Mouse (Mus musculus) liver, embryonic 16.5 days (tissue): ENCODE results near the gene Snrpd3. TPM values are rescaled to one million over a fixed set of nuclear protein-coding genes. Genes with fewer than 3 reads are reported as not detected.

Experiments used
- ATAC-seq: fragments of 200-750 bp; cut with Nextera tagmentation; 2 replicates; pipeline ENCODE4 v1.8.0; 2017; ENCODE audit warnings: low read depth, mild to moderate bottlenecking, moderate number of reproducible peaks, moderate library complexity
- H3K27ac ChIP-seq: fragments of 300-500 bp; sonication (generic); 2 replicates; pipeline ENCODE4 v1.5.1; 2014; ENCODE audit warnings: mild to moderate bottlenecking, low read length
- H3K27me3 ChIP-seq: fragments of 300-500 bp; sonication (generic); 2 replicates; pipeline ENCODE4 v1.6.1; 2014; ENCODE audit warnings: low read depth, low read length, mixed read lengths; ENCODE audit not compliant: control insufficient read depth, insufficient read depth
- H3K36me3 ChIP-seq: fragments of 300-500 bp; sonication (generic); 2 replicates; pipeline ENCODE4 v1.6.1; 2014; ENCODE audit warnings: mild to moderate bottlenecking; ENCODE audit not compliant: control insufficient read depth, insufficient read depth
- H3K4me1 ChIP-seq: fragments of 300-500 bp; sonication (generic); 2 replicates; pipeline ENCODE4 v1.6.1; 2014; ENCODE audit warnings: low read depth, low read length, mixed read lengths; ENCODE audit not compliant: control insufficient read depth
- H3K4me2 ChIP-seq: fragments of 300-500 bp; sonication (generic); 2 replicates; pipeline ENCODE4 v1.6.1; 2014; ENCODE audit warnings: low read depth, low read length, mixed read lengths
- H3K4me3 ChIP-seq: fragments of 300-500 bp; sonication (generic); 2 replicates; pipeline ENCODE4 v1.5.1; 2014; ENCODE audit warnings: low read depth, mild to moderate bottlenecking, low read length
- H3K9ac ChIP-seq: fragments of 300-500 bp; sonication (generic); 2 replicates; pipeline ENCODE4 v1.6.1; 2014; ENCODE audit warnings: low read depth, low read length
- H3K9me3 ChIP-seq: fragments of 300-500 bp; sonication (generic); replicated peaks from 2 replicates; pipeline ENCODE4 v1.6.1; 2016; ENCODE audit warnings: low read length; ENCODE audit not compliant: control insufficient read depth
- WGBS: fragments of 180-500 bp; shearing (Covaris S2); extraction: QIAGEN DNeasy Blood & Tissue Kit; methylation state at CpG from one replicate; pipeline ENCODE4 v1.1.7; 2014; ENCODE audit not compliant: insufficient replicate concordance; 5-methylcytosine and 5-hydroxymethylcytosine counted together
- polyA plus RNA-seq: library from polyadenylated mRNA; unstranded; fragments of >200 nt; fragmentation: Nextera tagmentation; extraction: Ambion mirVana; gene quantifications from 2 replicates; pipeline ENCODE4 v1.2.1, GENCODE M21; 2015

The Snrpd3 gene
- polyA plus RNA-seq, 1 experiment from 2014 or later, result 61.7 TPM

DNA sequence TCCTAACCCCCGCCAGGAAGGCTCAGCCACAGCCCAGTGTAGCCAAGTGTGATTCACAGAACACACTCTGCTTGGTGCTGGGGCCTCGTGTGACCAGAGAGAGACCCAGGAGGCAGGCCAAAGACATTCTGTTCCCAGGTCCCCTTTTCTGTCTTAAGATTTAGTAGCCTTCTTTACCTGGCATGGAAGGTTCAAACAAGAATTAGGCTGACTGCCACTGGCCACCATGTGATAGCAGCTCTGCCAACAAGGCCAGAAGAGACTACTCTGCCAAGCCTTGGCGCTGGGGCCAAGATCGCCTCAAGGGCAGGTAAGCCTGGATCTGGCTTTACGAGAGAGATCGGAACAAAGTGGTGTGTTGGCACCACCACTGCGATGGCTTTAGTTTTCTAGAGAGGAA is 6.9 kb upstream of the Snrpd3 start:
- Histone ChIP-seq H3K9me3 (no peaks in the 10 kb centered on the region), H3K9ac (no peak overlapping the region), H3K4me3 (no peak overlapping the region), H3K27me3 (no peaks in the 10 kb centered on the region), H3K27ac (no peak overlapping the region), H3K4me1 (peaks cover 21% of the 10 kb centered on the region), H3K4me2 (no peak overlapping the region), H3K36me3 (peaks cover 61% of the 10 kb centered on the region)
- WGBS, result 93% methylated on average over 7 of the region's 7 CpGs
- no peak for ATAC-seq

DNA sequence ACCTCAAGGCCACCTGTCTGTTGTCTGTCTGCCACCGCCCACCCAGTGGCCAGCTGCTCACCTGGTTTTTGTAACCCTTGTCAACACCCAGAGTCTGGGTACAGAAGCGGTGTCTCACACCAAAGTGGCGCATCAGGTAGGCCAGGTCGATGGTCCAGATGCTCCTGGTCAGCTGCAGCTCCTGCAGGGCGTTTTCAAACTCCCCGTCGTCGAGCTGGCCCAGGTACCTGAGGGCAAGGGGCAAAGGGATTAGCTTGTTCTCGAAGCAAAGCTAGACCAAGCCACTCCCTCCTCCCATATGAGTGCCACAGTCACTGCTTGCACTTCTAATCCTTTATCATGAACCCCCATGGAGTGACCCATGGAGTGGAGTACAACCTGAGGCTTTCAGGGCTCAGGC is 6.3 kb upstream of the Snrpd3 start:
- no peak overlapping the region for H3K9ac ChIP-seq
- H3K27ac ChIP-seq, result no peak overlapping the region
- H3K27me3 ChIP-seq, result no peaks in the 10 kb centered on the region
- WGBS, result 88% methylated on average over 9 of the region's 9 CpGs
- no peak overlapping the region for H3K4me3 ChIP-seq
- no peak overlapping the region for H3K4me2 ChIP-seq
- no peak for ATAC-seq
- no peaks in the 10 kb centered on the region for H3K9me3 ChIP-seq
- peaks cover 61% of the 10 kb centered on the region for H3K36me3 ChIP-seq
- H3K4me1 ChIP-seq, result peaks cover 23% of the 10 kb centered on the region

DNA sequence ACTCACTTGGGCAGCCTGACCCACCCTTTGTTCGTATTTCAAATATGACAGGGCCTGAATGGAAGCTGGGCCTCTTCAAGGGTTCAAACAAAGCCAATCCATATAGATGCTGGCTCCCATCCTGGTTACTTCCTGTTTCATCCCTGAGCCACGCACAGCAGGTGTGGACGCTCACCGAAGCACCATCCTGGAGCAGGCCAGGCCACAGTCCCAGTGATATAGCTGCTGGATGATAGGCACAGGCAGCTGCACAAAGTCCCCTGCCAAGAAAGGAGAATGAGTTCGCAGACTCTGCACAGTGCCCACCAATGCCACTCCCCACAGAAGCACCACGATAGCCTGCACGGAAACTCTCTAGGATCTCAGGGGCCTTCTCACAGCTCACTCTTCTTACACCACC is 5.5 kb upstream of the Snrpd3 start:
- no peak for ATAC-seq
- WGBS, result 94% methylated on average over 7 of the region's 7 CpGs
- Histone ChIP-seq H3K36me3 (peaks cover 56% of the 10 kb centered on the region), H3K27ac (no peak overlapping the region), H3K9me3 (no peaks in the 10 kb centered on the region), H3K4me2 (no peak overlapping the region), H3K4me3 (no peak overlapping the region), H3K9ac (no peak overlapping the region), H3K4me1 (peaks cover 23% of the 10 kb centered on the region), H3K27me3 (no peaks in the 10 kb centered on the region)

DNA sequence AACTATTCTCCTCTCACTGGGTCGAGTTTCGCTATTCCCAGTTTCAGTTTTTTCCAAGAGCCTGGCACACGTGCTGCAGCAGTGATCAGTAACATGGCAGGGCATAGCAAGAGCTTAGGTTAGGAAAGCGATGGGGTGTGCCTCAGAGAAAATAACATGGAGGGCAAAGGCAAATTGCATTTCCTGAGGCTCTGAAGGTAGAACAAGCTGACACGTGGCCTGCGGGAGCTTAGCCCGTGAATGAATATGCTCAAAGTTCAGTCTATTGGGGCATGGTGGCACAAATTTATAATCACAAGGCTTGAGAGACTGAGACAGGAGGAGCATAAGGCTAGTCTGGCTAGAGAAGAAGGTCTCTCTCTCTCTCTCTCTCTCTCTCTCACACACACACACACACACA is 4.6 kb upstream of the Snrpd3 start:
- 85% methylated on average over 7 of the region's 7 CpGs for WGBS
- Histone ChIP-seq H3K4me3 (no peak overlapping the region), H3K4me1 (peaks cover 23% of the 10 kb centered on the region), H3K36me3 (peaks cover 47% of the 10 kb centered on the region), H3K27ac (no peak overlapping the region), H3K9me3 (no peaks in the 10 kb centered on the region), H3K9ac (no peak overlapping the region), H3K4me2 (no peak overlapping the region), H3K27me3 (no peaks in the 10 kb centered on the region)
- no peak for ATAC-seq

DNA sequence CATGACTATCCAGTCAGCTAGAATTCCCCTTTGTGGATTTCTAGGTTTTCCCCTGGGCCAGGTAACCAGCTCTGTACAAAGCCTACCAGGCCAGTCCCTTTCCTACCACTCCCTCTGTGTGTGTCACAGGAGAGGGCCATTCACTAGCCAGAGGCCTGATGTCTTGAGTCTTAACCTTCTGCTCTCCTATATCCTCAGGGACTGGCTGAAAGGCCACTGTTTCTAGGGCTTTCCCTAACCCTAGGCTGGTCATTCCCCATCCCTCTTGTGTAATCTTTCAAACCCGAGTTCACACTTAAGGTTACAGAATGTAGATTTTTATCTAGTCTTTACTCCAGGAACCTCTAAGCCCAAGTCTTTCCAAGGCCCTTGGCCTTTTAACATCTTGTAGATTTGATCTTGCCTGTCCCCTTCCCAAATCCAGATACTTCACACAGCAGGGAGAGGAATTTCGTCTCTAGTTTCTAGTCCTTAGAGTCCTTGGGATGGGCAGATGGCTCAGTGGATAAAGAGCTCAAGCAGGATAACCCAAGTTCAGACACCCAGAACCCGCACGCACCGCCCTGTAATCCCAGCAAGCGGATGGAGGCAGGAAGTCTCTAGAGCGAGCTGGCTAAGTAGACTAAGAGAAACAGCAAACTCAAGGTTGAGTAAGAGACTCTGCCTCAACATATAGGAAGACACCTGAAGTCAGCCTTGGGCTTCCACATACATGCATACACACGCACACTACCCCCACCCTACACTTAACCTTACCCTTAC is 3.9 kb upstream of the Snrpd3 start:
- H3K36me3 ChIP-seq, result peaks cover 40% of the 10 kb centered on the region
- H3K27ac ChIP-seq, result peak overlapping the region; percentile 98
- H3K4me3 ChIP-seq, result peak overlapping the region; percentile 94
- H3K27me3 ChIP-seq, result no peaks in the 10 kb centered on the region
- peak overlapping the region; percentile 82 for H3K4me2 ChIP-seq
- no peak for ATAC-seq
- H3K9me3 ChIP-seq, result no peaks in the 10 kb centered on the region
- H3K9ac ChIP-seq, result peak overlapping the region; percentile 98
- WGBS, result 66% methylated on average over 8 of the region's 8 CpGs
- H3K4me1 ChIP-seq, result peaks cover 26% of the 10 kb centered on the region

- H3K4me1 ChIP-seq, result peaks cover 34% of the 10 kb centered on the region
Measured at GRCm38 (mm10) chr10:75514361-75514760, 3.0 kb upstream of the Snrpd3 start.

DNA sequence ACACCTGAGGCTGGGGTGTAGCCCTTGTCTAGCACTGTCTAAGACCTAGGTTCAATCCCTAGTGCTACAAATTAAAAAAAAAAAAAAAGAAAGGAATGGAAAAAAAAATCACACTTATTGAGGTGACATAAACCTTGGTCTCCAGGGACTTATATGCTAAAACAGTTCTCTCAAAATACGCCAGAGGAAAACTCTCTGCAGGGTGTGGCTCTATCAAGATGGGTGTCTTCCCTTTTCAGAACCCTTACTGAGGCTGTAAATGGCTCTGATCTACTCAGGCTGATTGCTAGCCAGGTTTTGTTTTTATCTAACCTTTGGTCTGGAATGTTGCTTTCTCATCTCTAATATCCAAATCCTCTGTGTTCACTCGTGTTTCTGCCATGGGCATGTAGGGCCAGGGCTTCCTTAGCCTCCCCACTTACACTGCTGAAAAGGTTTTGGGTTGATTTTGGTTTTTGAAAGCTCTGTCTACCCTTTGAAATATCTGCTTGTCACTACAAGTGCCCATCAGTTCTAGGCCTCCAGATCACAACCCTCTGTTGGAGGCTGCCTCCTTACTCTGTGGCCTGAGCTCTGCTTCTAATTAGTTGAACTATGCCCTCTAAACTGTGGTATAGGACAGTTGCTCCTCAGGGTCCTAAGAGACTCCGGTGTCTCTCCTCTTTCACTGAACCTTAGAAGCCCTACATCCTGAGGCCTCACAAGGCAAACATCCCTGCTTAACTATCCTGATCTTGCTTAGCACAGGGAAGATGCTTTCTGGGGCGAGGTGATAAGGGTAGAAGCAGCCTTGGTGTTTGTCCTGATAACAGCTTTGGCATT is 1.9 kb upstream of the Snrpd3 start:
- ATAC-seq, result peak; percentile 62
- peak overlapping the region; percentile 98 for H3K9ac ChIP-seq

More at GRCm38 (mm10) chr10:75514361-75514760, 3.0 kb upstream of the Snrpd3 start:
- Histone ChIP-seq H3K4me2 (peak overlapping the region; percentile 82), H3K27ac (peak overlapping the region; percentile 98), H3K9ac (peak overlapping the region; percentile 98), H3K4me3 (peak overlapping the region; percentile 94), H3K9me3 (no peaks in the 10 kb centered on the region), H3K27me3 (no peaks in the 10 kb centered on the region), H3K36me3 (peaks cover 31% of the 10 kb centered on the region)
- WGBS, result 12% methylated on average over 7 of the region's 7 CpGs
- peak; percentile 4; the same call in 1 of the 2 replicates for ATAC-seq

DNA sequence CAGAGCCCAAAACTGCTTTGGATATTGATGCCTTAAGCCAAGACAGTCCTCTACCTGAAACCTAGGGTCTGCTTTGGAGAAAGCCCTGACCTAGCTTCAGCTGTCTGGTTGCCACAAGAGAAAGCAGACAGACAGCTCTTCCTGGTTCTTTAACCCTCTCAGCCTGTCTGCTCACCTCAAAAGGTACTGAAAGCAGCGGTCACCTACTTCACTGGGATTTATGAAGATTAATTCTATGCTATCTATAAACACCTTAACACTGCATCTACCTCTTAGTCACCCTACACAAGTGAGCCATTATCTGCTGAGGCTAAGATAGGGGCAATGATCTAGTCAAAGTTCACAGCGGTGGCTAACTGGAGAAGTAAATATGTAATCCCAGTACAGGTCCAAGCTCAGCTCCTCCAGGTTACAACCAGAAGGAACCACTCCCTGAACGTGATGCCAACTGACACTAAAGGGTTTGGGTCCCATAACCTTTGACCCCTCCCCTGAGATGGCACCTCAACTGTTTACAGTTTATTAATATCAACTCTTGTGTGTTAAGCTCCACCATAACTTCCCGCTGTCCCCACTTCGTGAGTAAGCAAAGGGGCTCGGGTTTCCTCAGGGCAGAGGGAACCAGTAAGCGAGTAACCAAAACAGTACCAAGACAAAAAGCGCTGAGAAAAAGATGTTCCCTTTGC is 1.2 kb upstream of the Snrpd3 start:
- Histone ChIP-seq H3K9me3 (no peaks in the 10 kb centered on the region), H3K4me3 (peak overlapping the region; percentile 94), H3K9ac (peak overlapping the region; percentile 98), H3K27ac (peak overlapping the region; percentile 98), H3K4me1 (peaks cover 44% of the 10 kb centered on the region), H3K4me2 (peak overlapping the region; percentile 82), H3K27me3 (no peaks in the 10 kb centered on the region), H3K36me3 (peaks cover 19% of the 10 kb centered on the region)
- ATAC-seq, result 0 out of 2 replicates have a peak, but pooled peaks have one; percentile 2
- WGBS, result 6% methylated on average over 8 of the region's 8 CpGs

More for the DNA sequence above, 1.9 kb upstream of the Snrpd3 start:
- Histone ChIP-seq H3K9me3 (no peaks in the 10 kb centered on the region), H3K36me3 (peaks cover 22% of the 10 kb centered on the region), H3K27me3 (no peaks in the 10 kb centered on the region), H3K4me2 (peak overlapping the region; percentile 82), H3K27ac (peak overlapping the region; percentile 98), H3K4me3 (peak overlapping the region; percentile 94), H3K4me1 (peaks cover 37% of the 10 kb centered on the region)
- 14% methylated on average over 4 of the region's 4 CpGs for WGBS
